Mouse (Mus musculus) ovary, postnatal 36 days (tissue): ENCODE measurements around the gene Espn.

Source experiments
- DNase-seq: peaks from one replicate; pipeline ENCODE4 v3.0.0; 2022; ENCODE audit warnings: low spot score, mixed read lengths

Espn gene

GRCm38 (mm10) chr4:152178344-152178864 is 26.2 kb upstream of the Espn start:
- DNase-seq: peak; percentile 62

GRCm38 (mm10) chr4:152177537-152178343 is 25.6 kb upstream of the Espn start, which contains the start of gene Acot7:
Gene Acot7, plus strand, starts transcription at chr4:152178134.
- DNase-seq: peak; percentile 93

GRCm38 (mm10) chr4:152177174-152177536 is 25.0 kb upstream of the Espn start:
- DNase-seq: no peak

GRCm38 (mm10) chr4:152176638-152177037 is 24.5 kb upstream of the Espn start:
- no peak for DNase-seq

GRCm38 (mm10) chr4:152173956-152174355 is 21.8 kb upstream of the Espn start:
- no peak for DNase-seq

- peak; percentile 70 for DNase-seq
Measured at GRCm38 (mm10) chr4:152173041-152173440, 20.9 kb upstream of the Espn start.

- DNase-seq: no peak
Measured at GRCm38 (mm10) chr4:152171543-152171942, 19.4 kb upstream of the Espn start.

GRCm38 (mm10) chr4:152170286-152170685 is 18.1 kb upstream of the Espn start:
- DNase-seq: no peak

- DNase-seq: no peak
Measured at GRCm38 (mm10) chr4:152169103-152169502, 16.9 kb upstream of the Espn start.

- no peak for DNase-seq
Measured at GRCm38 (mm10) chr4:152168052-152168451, 15.9 kb upstream of the Espn start.

- peak; percentile 71 for DNase-seq
Measured at GRCm38 (mm10) chr4:152165036-152165931, 13.1 kb upstream of the Espn start.

GRCm38 (mm10) chr4:152162748-152163147 is 10.6 kb upstream of the Espn start:
- no peak for DNase-seq

- DNase-seq: no peak
Measured at GRCm38 (mm10) chr4:152161601-152162000, 9.4 kb upstream of the Espn start.

- DNase-seq: no peak
Measured at GRCm38 (mm10) chr4:152160748-152161147, 8.6 kb upstream of the Espn start.

GRCm38 (mm10) chr4:152159285-152159678 is 7.1 kb upstream of the Espn start:
- no peak for DNase-seq

GRCm38 (mm10) chr4:152158585-152159284 is 6.6 kb upstream of the Espn start, which contains the start of gene Hes2:
Gene Hes2, plus strand, starts transcription at chr4:152158867.
- DNase-seq: no peak

- no peak for DNase-seq
Measured at GRCm38 (mm10) chr4:152157779-152158584, 5.8 kb upstream of the Espn start.

- DNase-seq: no peak
Measured at GRCm38 (mm10) chr4:152155019-152155418, 2.8 kb upstream of the Espn start.

GRCm38 (mm10) chr4:152153771-152154177 is 1.6 kb upstream of the Espn start:
- peak; percentile 81 for DNase-seq

- no peak for DNase-seq
Measured at GRCm38 (mm10) chr4:152151451-152151965, 663 bp downstream of the Espn start.

GRCm38 (mm10) chr4:152150546-152150945 is 1.6 kb downstream of the Espn start:
- DNase-seq: no peak
